Mouse (Mus musculus) mammary gland, adult 2 months (tissue): ENCODE measurements around the gene Dcdc2b. TPM values are rescaled to one million over a fixed set of nuclear protein-coding genes. Genes with fewer than 3 reads are reported as not detected.

Experiments used
- polyA plus RNA-seq: library from polyadenylated mRNA; depleted of rRNA; stranded (reverse); fragments of >200 nt; gene quantifications from 2 replicates; pipeline ENCODE4 v1.2.3, GENCODE M21; 2012; ENCODE audit warnings: low replicate concordance; rRNA removed

Dcdc2b gene
- polyA plus RNA-seq, result 2.0 and 2.8 TPM in 2 replicates

GRCm38 (mm10) chr4:129614093-129614492 lies at the start of gene Dcdc2b:
TSS of gene Dcdc2b (minus strand) at chr4:129614257.

GRCm38 (mm10) chr4:129640638-129641467 lies 26.8 kb upstream of the Dcdc2b start, which contains the start of gene Txlna:
TSS of gene Txlna (minus strand) at chr4:129641065.

GRCm38 (mm10) chr4:129623681-129624091 lies 9.6 kb upstream of the Dcdc2b start, which contains the start of gene Ccdc28b:
TSS of gene Ccdc28b (minus strand) at chr4:129623947.

GRCm38 (mm10) chr4:129618786-129619691 lies 5.0 kb upstream of the Dcdc2b start, which contains the start of gene Iqcc:
TSS of gene Iqcc (minus strand) at chr4:129619099.

GRCm38 (mm10) chr4:129600233-129601158 lies 13.6 kb downstream of the Dcdc2b start, which contains the start of the genes Eif3i and Tmem234:
TSS of gene Eif3i (minus strand) at chr4:129600648.
TSS of gene Tmem234 (plus strand) at chr4:129600668.

GRCm38 (mm10) chr4:129578466-129578865 lies 35.6 kb downstream of the Dcdc2b start, which contains the start of gene Fam167b:
TSS of gene Fam167b (minus strand) at chr4:129578549.

GRCm38 (mm10) chr4:129573430-129573829 lies 40.6 kb downstream of the Dcdc2b start, which contains the start of gene Lck:
TSS of gene Lck (minus strand) at chr4:129573641.

Other genes with a start within 250 kb of the Dcdc2b start
- gene Zbtb8a, start 236.1 kb downstream of the Dcdc2b start, polyA plus RNA-seq, result 12.2 and 16.3 TPM in 2 replicates
- 0.49 and 0.75 TPM in 2 replicates for gene Zbtb8b, start 173.4 kb downstream of the Dcdc2b start, polyA plus RNA-seq
- 16.3 and 19.6 TPM in 2 replicates for gene Bsdc1, start 152.7 kb downstream of the Dcdc2b start, polyA plus RNA-seq
- not detected in 2 replicates for gene Tssk3, start 123.2 kb downstream of the Dcdc2b start, polyA plus RNA-seq
- gene Fam229a, start 123.1 kb downstream of the Dcdc2b start, polyA plus RNA-seq, result 0.80 TPM in 1 of 2 replicates, not detected in the other
- 45.2 and 71.8 TPM in 2 replicates for gene Marcksl1, start 100.7 kb downstream of the Dcdc2b start, polyA plus RNA-seq
- 48.9 and 65.4 TPM in 2 replicates for gene Hdac1, start 71.5 kb downstream of the Dcdc2b start, polyA plus RNA-seq
- gene Lck, start 40.6 kb downstream of the Dcdc2b start, polyA plus RNA-seq, result 83.2 and 90.2 TPM in 2 replicates
- gene Fam167b, start 35.7 kb downstream of the Dcdc2b start, polyA plus RNA-seq, result 5.7 and 7.0 TPM in 2 replicates
- gene Eif3i, start 13.6 kb downstream of the Dcdc2b start, polyA plus RNA-seq, result 207 and 300 TPM in 2 replicates
- 162 and 188 TPM in 2 replicates for gene Tmem234, start 13.6 kb downstream of the Dcdc2b start, polyA plus RNA-seq
- 42.1 and 57.1 TPM in 2 replicates for gene Iqcc, start 4.8 kb upstream of the Dcdc2b start, polyA plus RNA-seq
- gene Ccdc28b, start 9.7 kb upstream of the Dcdc2b start, polyA plus RNA-seq, result 20.3 and 21.3 TPM in 2 replicates
- gene Txlna, start 26.8 kb upstream of the Dcdc2b start, polyA plus RNA-seq, result 30.1 and 36.2 TPM in 2 replicates
- gene Kpna6, start 58.5 kb upstream of the Dcdc2b start, polyA plus RNA-seq, result 25.7 and 52.9 TPM in 2 replicates
- 33.4 and 41.8 TPM in 2 replicates for gene Tmem39b, start 82.6 kb upstream of the Dcdc2b start, polyA plus RNA-seq
- 15.1 and 85.6 TPM in 2 replicates for gene Khdrbs1, start 128.0 kb upstream of the Dcdc2b start, polyA plus RNA-seq
- gene Ptp4a2, start 197.0 kb upstream of the Dcdc2b start, polyA plus RNA-seq, result 41.6 and 80.5 TPM in 2 replicates